Mouse (Mus musculus): Measurements from ENCODE around the gene Zdhhc5.

- peak; percentile 60 for TF ChIP-seq CTCF (IDR thresholded peaks at IDR 0.05; ENCODE audit: low read depth)
- TF ChIP-seq EP300 (optimal IDR thresholded peaks at IDR 0.05), result no peak
Observed at GRCm38 (mm10) chr2:84653354-84653753, 61.6 kb downstream of the Zdhhc5 start.

Data from stomach, postnatal 0 days (tissue).